Mouse (Mus musculus) embryonic fibroblast, embryonic 13.5 days (primary cell): ENCODE measurements around the gene Ptpn18. TPM values are rescaled to one million over a fixed set of nuclear protein-coding genes. Genes with fewer than 3 reads are reported as not detected.
A peak's percentile ranks its signal among the peaks of the same experiment; 100 is the strongest.
"Not testable (repeated sequence)": the region's sequence is repeated elsewhere in the genome, so short reads cannot be mapped to it uniquely, and the experiment has no call there.

Experiments
- H3K27ac ChIP-seq: 2 replicates; pipeline ENCODE4 v1.5.1; 2012; ENCODE audit warnings: low read length, control low read depth, inconsistent platforms; ENCODE audit not compliant: insufficient read depth
- H3K4me1 ChIP-seq: 2 replicates; pipeline ENCODE4 v1.6.1; 2011; ENCODE audit warnings: low read length; ENCODE audit not compliant: control insufficient read depth, insufficient read depth
- H3K4me3 ChIP-seq: 2 replicates; pipeline ENCODE4 v1.5.1; 2011; ENCODE audit warnings: mild to moderate bottlenecking, control low read depth, low read length; ENCODE audit not compliant: insufficient read depth
- CTCF ChIP-seq: IDR thresholded peaks from 2 replicates; pipeline ENCODE4 v1.5.1; 2011; ENCODE audit warnings: mild to moderate bottlenecking, control low read depth, low read length, moderate library complexity, borderline replicate concordance; ENCODE audit not compliant: insufficient read depth
- POLR2A ChIP-seq: IDR thresholded peaks from 2 replicates; pipeline ENCODE4 v1.6.1; 2011; ENCODE audit warnings: low read depth, mild to moderate bottlenecking, control low read depth, low read length, moderate library complexity
- polyA plus RNA-seq: library from polyadenylated mRNA; stranded (reverse); fragments of >200 nt; gene quantifications from 2 replicates; pipeline ENCODE4 v1.2.4, GENCODE M21; 2011; ENCODE audit warnings: low read depth; ENCODE audit not compliant: missing spikeins, insufficient read length

Gene Ptpn18
- polyA plus RNA-seq, 1 experiment, result 0.39 TPM

- H3K4me1 ChIP-seq, result no peaks in the 10 kb centered on the region
- peak overlapping the region; percentile 49 for H3K4me3 ChIP-seq
- H3K27ac ChIP-seq, result peak overlapping the region; percentile 77
- TF ChIP-seq POLR2A, result no peak
- no peak for TF ChIP-seq CTCF
Measured at GRCm38 (mm10) chr1:34435371-34436120, 24.0 kb upstream of the Ptpn18 start.

- Histone ChIP-seq H3K4me3 (no peak overlapping the region), H3K27ac (no peak overlapping the region), H3K4me1 (no peaks in the 10 kb centered on the region)
- no peak for TF ChIP-seq POLR2A
- TF ChIP-seq CTCF, result no peak
Measured at GRCm38 (mm10) chr1:34436374-34436773, 23.2 kb upstream of the Ptpn18 start.

DNA sequence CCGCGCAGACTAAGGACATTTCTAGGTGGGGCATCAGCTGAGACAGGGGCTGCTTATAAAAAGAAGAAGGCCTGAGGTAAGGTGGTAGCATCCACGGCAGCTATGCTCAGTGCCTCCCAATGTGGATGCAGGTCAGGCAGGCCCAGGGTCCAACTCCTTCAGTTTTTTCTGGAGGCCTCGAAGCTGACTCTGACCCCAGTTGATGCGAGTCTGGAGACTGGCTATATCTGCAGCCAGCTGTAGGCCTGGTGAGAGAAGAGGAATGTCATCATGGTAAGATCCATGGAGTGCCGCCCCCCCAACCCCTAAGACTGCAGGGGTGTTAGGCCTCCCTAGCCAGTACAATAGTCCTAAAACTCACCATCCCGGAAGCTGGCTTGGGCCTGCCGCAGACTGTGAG is 22.2 kb upstream of the Ptpn18 start:
- H3K4me1 ChIP-seq, H3K4me3 ChIP-seq, H3K27ac ChIP-seq: not testable (repeated sequence)

GRCm38 (mm10) chr1:34438381-34439051 is 21.0 kb upstream of the Ptpn18 start:
- Histone ChIP-seq H3K27ac (no peak overlapping the region), H3K4me1 (no peaks in the 10 kb centered on the region), H3K4me3 (peak overlapping the region; percentile 68)
- TF ChIP-seq POLR2A, result no peak
- TF ChIP-seq CTCF, result no peak

DNA sequence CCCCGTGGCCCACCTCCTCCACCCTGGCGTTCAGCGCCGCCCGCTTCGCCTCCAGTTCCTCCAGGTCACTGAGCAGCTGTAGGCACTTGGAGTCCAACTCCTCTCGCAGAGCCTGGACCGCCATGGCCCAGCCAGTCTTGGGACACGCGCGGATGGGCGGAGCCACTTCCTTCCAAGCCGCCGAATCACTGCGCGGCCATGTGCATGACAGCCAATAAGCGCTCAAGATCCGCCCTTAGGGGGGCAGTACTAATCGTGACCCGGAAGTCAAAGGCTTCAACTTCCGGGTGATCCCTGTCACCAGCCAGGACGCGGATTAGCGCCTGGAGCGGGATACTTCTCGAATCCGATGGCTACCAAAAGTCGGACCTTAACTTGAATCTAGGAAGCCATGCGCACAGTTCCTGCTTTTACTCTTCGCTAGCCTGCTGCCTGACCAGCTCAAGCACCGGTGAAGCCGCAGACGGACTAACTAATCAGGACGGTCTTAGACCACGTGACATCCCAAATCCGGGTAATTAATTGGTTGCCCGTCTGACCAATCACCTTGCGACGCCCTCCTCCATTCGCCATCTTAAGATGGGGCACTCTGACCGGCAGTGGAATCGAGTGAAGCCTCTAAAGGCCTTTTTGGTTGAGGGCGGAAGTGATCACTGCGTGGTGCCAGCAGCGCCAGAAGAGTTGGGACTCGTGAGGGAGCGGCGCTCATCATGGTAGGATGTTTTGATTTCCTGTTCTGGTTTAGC is 20.2 kb upstream of the Ptpn18 start, which contains the start of the genes Ccdc115 and Imp4:
Ccdc115 (minus strand) TSS at position 458 of the 746 bp plus-strand sequence.
Imp4 (plus strand) TSS at position 637 of the 746 bp plus-strand sequence.
- Histone ChIP-seq H3K4me1 (no peaks in the 10 kb centered on the region), H3K4me3 (peak within 1 kb of the TSS; percentile 78)

GRCm38 (mm10) chr1:34439961-34440630 is 19.5 kb upstream of the Ptpn18 start:
- no peaks in the 10 kb centered on the region for H3K4me1 ChIP-seq
- H3K27ac ChIP-seq, result no peak overlapping the region
- peak overlapping the region; percentile 78 for H3K4me3 ChIP-seq
- TF ChIP-seq CTCF (no peak), POLR2A (no peak)

More for the DNA sequence above, 20.2 kb upstream of the Ptpn18 start, which contains the start of the genes Ccdc115 and Imp4:
- H3K27ac ChIP-seq, result no peak within 1 kb of the TSS
- TF ChIP-seq POLR2A (peak; percentile 87), CTCF (no peak)

GRCm38 (mm10) chr1:34443124-34443523 is 16.4 kb upstream of the Ptpn18 start:
- no peak overlapping the region for H3K4me3 ChIP-seq
- TF ChIP-seq CTCF (no peak), POLR2A (no peak)

DNA sequence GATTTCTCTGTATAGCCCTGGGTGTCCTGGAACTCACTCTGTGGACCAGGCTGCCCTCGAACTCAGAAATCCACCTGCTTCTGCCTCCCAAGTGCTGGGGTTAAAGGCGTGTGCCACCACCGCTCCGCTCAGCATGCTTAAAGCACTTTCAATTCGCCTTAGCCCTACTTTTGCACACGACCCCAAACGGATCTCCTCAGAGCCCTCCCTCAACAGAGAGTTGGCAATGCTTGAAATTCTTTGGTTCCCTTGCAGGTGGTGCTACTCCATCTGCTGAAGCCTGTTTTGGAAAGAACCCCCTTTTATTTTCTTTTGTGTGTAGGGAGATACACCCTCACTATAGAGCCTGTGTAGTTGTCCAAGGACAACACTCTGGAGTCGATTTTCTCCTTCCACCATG is 1.1 kb upstream of the Ptpn18 start:
- TF ChIP-seq POLR2A (no peak), CTCF (no peak)
- peaks cover 3% of the 10 kb centered on the region; the same call in 1 of the 2 replicates for H3K4me1 ChIP-seq
- no peak overlapping the region for H3K27ac ChIP-seq
- H3K4me3 ChIP-seq, result no peak overlapping the region

More at GRCm38 (mm10) chr1:34443124-34443523, 16.4 kb upstream of the Ptpn18 start:
- Histone ChIP-seq H3K27ac (no peak overlapping the region), H3K4me1 (no peaks in the 10 kb centered on the region)

GRCm38 (mm10) chr1:34460061-34460441 is 489 bp downstream of the Ptpn18 start:
- TF ChIP-seq POLR2A (no peak), CTCF (no peak)
- peaks cover 3% of the 10 kb centered on the region; the same call in 1 of the 2 replicates for H3K4me1 ChIP-seq
- no peak overlapping the region for H3K27ac ChIP-seq
- H3K4me3 ChIP-seq, result peak overlapping the region; percentile 63
